Mouse (Mus musculus): ENCODE data around the gene 4930412O13Rik. TPM values are rescaled to one million over a fixed set of nuclear protein-coding genes. Genes with fewer than 3 reads are reported as not detected.

4930412O13Rik gene
- polyA plus RNA-seq, 1 experiment from 2014 or later = 3.3 TPM

GRCm38 (mm10) chr2:9893272-9893953, 12.4 kb downstream of the 4930412O13Rik start:
- no peaks in the 10 kb centered on the region for H3K36me3 ChIP-seq (ENCODE audit: insufficient read depth, low read length)

GRCm38 (mm10) chr2:9894836-9895593, 14.0 kb downstream of the 4930412O13Rik start:
- TF ChIP-seq CTCF (IDR thresholded peaks at IDR 0.05; ENCODE audit: low read depth) = no peak
- peaks cover 77% of the 10 kb centered on the region for H3K27me3 ChIP-seq (ENCODE audit: insufficient read depth, low read length)
- ATAC-seq (replicated peaks; ENCODE audit: low FRiP score, low read depth) (no peak), DNase-seq (ENCODE audit: low spot score) (no peak)
- no peaks in the 10 kb centered on the region for H3K9me3 ChIP-seq (replicated peaks; ENCODE audit: low read length)
- no peak overlapping the region for H3K27ac ChIP-seq
- H3K9ac ChIP-seq (ENCODE audit: low read depth, low read length) = no peak overlapping the region
- H3K4me3 ChIP-seq (replicated peaks; ENCODE audit: low read depth, low read length) = no peak overlapping the region
- H3K36me3 ChIP-seq (ENCODE audit: insufficient read depth, low read length) = no peaks in the 10 kb centered on the region
- WGBS = 7% methylated on average over 19 of the region's 19 CpGs
- H3K4me1 ChIP-seq (replicated peaks; ENCODE audit: insufficient read depth, low read length) = peaks cover 4% of the 10 kb centered on the region; the same call in 1 of the 2 replicates
- H3K4me2 ChIP-seq (ENCODE audit: low read length) = no peak overlapping the region

More at GRCm38 (mm10) chr2:9893272-9893953, 12.4 kb downstream of the 4930412O13Rik start:
- H3K4me3 ChIP-seq (replicated peaks; ENCODE audit: low read depth, low read length) = no peak overlapping the region
- H3K9me3 ChIP-seq (replicated peaks; ENCODE audit: low read length) = no peaks in the 10 kb centered on the region
- no peak overlapping the region for H3K27ac ChIP-seq
- no peak overlapping the region for H3K4me2 ChIP-seq (ENCODE audit: low read length)
- ATAC-seq (replicated peaks; ENCODE audit: low FRiP score, low read depth) (no peak), DNase-seq (ENCODE audit: low spot score) (no peak)
- H3K27me3 ChIP-seq (ENCODE audit: insufficient read depth, low read length) = peaks cover 83% of the 10 kb centered on the region
- WGBS = 8% methylated on average over 6 of the region's 6 CpGs
- peaks cover 4% of the 10 kb centered on the region; the same call in 1 of the 2 replicates for H3K4me1 ChIP-seq (replicated peaks; ENCODE audit: insufficient read depth, low read length)
- H3K9ac ChIP-seq (ENCODE audit: low read depth, low read length) = no peak overlapping the region
- TF ChIP-seq CTCF (IDR thresholded peaks at IDR 0.05; ENCODE audit: low read depth) = no peak

- Histone ChIP-seq H3K27me3 (ENCODE audit: insufficient read depth, low read length) (peaks cover 66% of the 10 kb centered on the region), H3K9ac (ENCODE audit: low read depth, low read length) (no peak overlapping the region), H3K36me3 (ENCODE audit: insufficient read depth, low read length) (no peaks in the 10 kb centered on the region), H3K27ac (no peak overlapping the region), H3K4me3 (replicated peaks; ENCODE audit: low read depth, low read length) (peak overlapping the region; percentile 9; the same call in 1 of the 2 replicates), H3K4me2 (ENCODE audit: low read length) (peak overlapping the region; percentile 41), H3K4me1 (replicated peaks; ENCODE audit: insufficient read depth, low read length) (peaks cover 4% of the 10 kb centered on the region; the same call in 1 of the 2 replicates), H3K9me3 (replicated peaks; ENCODE audit: low read length) (no peaks in the 10 kb centered on the region)
- WGBS = 2% methylated on average over 22 of the region's 22 CpGs
- DNase-seq (ENCODE audit: low spot score) (peak; percentile 51), ATAC-seq (replicated peaks; ENCODE audit: low FRiP score, low read depth) (no peak)
- TF ChIP-seq CTCF (IDR thresholded peaks at IDR 0.05; ENCODE audit: low read depth) = no peak
These were observed 15.2 kb downstream of the 4930412O13Rik start for GRCm38 (mm10) chr2:9896097-9896770.

GRCm38 (mm10) chr2:9897846-9898245, 16.8 kb downstream of the 4930412O13Rik start:
- no peaks in the 10 kb centered on the region for H3K9me3 ChIP-seq (replicated peaks; ENCODE audit: low read length)
- DNase-seq (ENCODE audit: low spot score) (no peak), ATAC-seq (replicated peaks; ENCODE audit: low FRiP score, low read depth) (no peak)
- H3K9ac ChIP-seq (ENCODE audit: low read depth, low read length) = no peak overlapping the region
- H3K4me2 ChIP-seq (ENCODE audit: low read length) = no peak overlapping the region
- no peaks in the 10 kb centered on the region for H3K36me3 ChIP-seq (ENCODE audit: insufficient read depth, low read length)
- 14% methylated on average over 8 of the region's 8 CpGs for WGBS
- H3K27ac ChIP-seq = no peak overlapping the region
- H3K27me3 ChIP-seq (ENCODE audit: insufficient read depth, low read length) = peaks cover 59% of the 10 kb centered on the region
- H3K4me1 ChIP-seq (replicated peaks; ENCODE audit: insufficient read depth, low read length) = peaks cover 4% of the 10 kb centered on the region; the same call in 1 of the 2 replicates
- H3K4me3 ChIP-seq (replicated peaks; ENCODE audit: low read depth, low read length) = no peak overlapping the region
- no peak for TF ChIP-seq CTCF (IDR thresholded peaks at IDR 0.05; ENCODE audit: low read depth)

GRCm38 (mm10) chr2:9903854-9904560, 23.0 kb downstream of the 4930412O13Rik start:
- Histone ChIP-seq H3K27ac (no peak overlapping the region), H3K9ac (ENCODE audit: low read depth, low read length) (no peak overlapping the region), H3K36me3 (ENCODE audit: insufficient read depth, low read length) (no peaks in the 10 kb centered on the region), H3K4me2 (ENCODE audit: low read length) (no peak overlapping the region), H3K4me3 (replicated peaks; ENCODE audit: low read depth, low read length) (no peak overlapping the region), H3K27me3 (ENCODE audit: insufficient read depth, low read length) (peaks cover 4% of the 10 kb centered on the region), H3K4me1 (replicated peaks; ENCODE audit: insufficient read depth, low read length) (no peaks in the 10 kb centered on the region), H3K9me3 (replicated peaks; ENCODE audit: low read length) (no peaks in the 10 kb centered on the region)
- TF ChIP-seq CTCF (IDR thresholded peaks at IDR 0.05; ENCODE audit: low read depth) = no peak
- ATAC-seq (replicated peaks; ENCODE audit: low FRiP score, low read depth) = no peak; the same call in 1 of the 2 replicates
- 56% methylated on average over 14 of the region's 14 CpGs for WGBS
- no peak for DNase-seq (ENCODE audit: low spot score)
